Mouse (Mus musculus) stomach, postnatal 0 days (tissue): ENCODE data around the gene Negr1. TPM values are rescaled to one million over a fixed set of nuclear protein-coding genes. Genes with fewer than 3 reads are reported as not detected.

Source experiments
- ATAC-seq: fragments of 200-750 bp; cut with Nextera tagmentation; 2 replicates; pipeline ENCODE4 v1.8.0; 2017; ENCODE audit not compliant: low FRiP score, low TSS enrichment
- DNase-seq: peaks from one replicate; pipeline ENCODE4 v3.0.0-alpha.2; 2016; ENCODE audit warnings: low spot score
- H3K27ac ChIP-seq: fragments of 300-500 bp; sonication (generic); replicated peaks from 2 replicates; pipeline ENCODE4 v1.5.1; 2014; ENCODE audit warnings: mild to moderate bottlenecking, control low read depth
- H3K27me3 ChIP-seq: fragments of 300-500 bp; sonication (generic); 2 replicates; pipeline ENCODE4 v1.6.1; 2014; ENCODE audit warnings: low read length; ENCODE audit not compliant: control insufficient read depth, insufficient read depth
- H3K36me3 ChIP-seq: fragments of 300-500 bp; sonication (generic); 2 replicates; pipeline ENCODE4 v1.6.1; 2014; ENCODE audit warnings: low read length, mixed read lengths; ENCODE audit not compliant: control insufficient read depth, insufficient read depth
- H3K4me1 ChIP-seq: fragments of 300-500 bp; sonication (generic); replicated peaks from 2 replicates; pipeline ENCODE4 v1.6.1; 2014; ENCODE audit warnings: antibody characterized with exemption; ENCODE audit not compliant: control insufficient read depth, insufficient read depth
- H3K4me2 ChIP-seq: fragments of 300-500 bp; sonication (generic); replicated peaks from 2 replicates; pipeline ENCODE4 v1.6.1; 2014; ENCODE audit warnings: low read depth, mild to moderate bottlenecking, control low read depth, moderate library complexity
- H3K4me3 ChIP-seq: fragments of 300-500 bp; sonication (generic); 2 replicates; pipeline ENCODE4 v1.5.1; 2014; ENCODE audit warnings: low read depth, low read length, control low read depth
- H3K9ac ChIP-seq: fragments of 300-500 bp; sonication (generic); 2 replicates; pipeline ENCODE4 v1.6.1; 2014; ENCODE audit warnings: mild to moderate bottlenecking, low read length, control low read depth, mixed read lengths
- H3K9me3 ChIP-seq: fragments of 300-500 bp; sonication (generic); 2 replicates; pipeline ENCODE4 v1.6.1; 2016; ENCODE audit warnings: low read length; ENCODE audit not compliant: control insufficient read depth
- CTCF ChIP-seq: IDR thresholded peaks from 2 replicates; pipeline ENCODE4 v1.5.1; 2016; ENCODE audit warnings: antibody characterized with exemption, low read depth, mild to moderate bottlenecking, moderate library complexity
- EP300 ChIP-seq: optimal IDR thresholded peaks from 2 replicates; pipeline ENCODE3; 2016; ENCODE audit warnings: antibody characterized with exemption
- WGBS: fragments of 180-500 bp; shearing (Covaris S2); extraction: QIAGEN DNeasy Blood & Tissue Kit; methylation state at CpG from one replicate; pipeline ENCODE4 v1.1.7; 2014; 5-methylcytosine and 5-hydroxymethylcytosine counted together
- polyA plus RNA-seq: library from polyadenylated mRNA; unstranded; fragments of >200 nt; fragmentation: Nextera tagmentation; extraction: Ambion mirVana; gene quantifications from 2 replicates; pipeline ENCODE4 v1.2.1, GENCODE M21; 2015

Gene Negr1
- polyA plus RNA-seq, 1 experiment from 2014 or later, result 1.5 TPM

- H3K4me1 ChIP-seq, result no peaks in the 10 kb centered on the region
- H3K27me3 ChIP-seq, result no peaks in the 10 kb centered on the region
- no peak overlapping the region for H3K9ac ChIP-seq
- no peaks in the 10 kb centered on the region for H3K9me3 ChIP-seq
- WGBS, result 84% methylated on average over 4 of the region's 4 CpGs
- no peak overlapping the region for H3K27ac ChIP-seq
- ATAC-seq (no peak), DNase-seq (no peak)
- no peaks in the 10 kb centered on the region for H3K36me3 ChIP-seq
- H3K4me2 ChIP-seq, result no peak overlapping the region
- no peak overlapping the region for H3K4me3 ChIP-seq
- TF ChIP-seq EP300, result no peak
- no peak for TF ChIP-seq CTCF
Observed at GRCm38 (mm10) chr3:156590612-156591011, 29.0 kb downstream of the Negr1 start.

GRCm38 (mm10) chr3:156591125-156591524 is 29.5 kb downstream of the Negr1 start:
- TF ChIP-seq CTCF (no peak), EP300 (no peak)
- DNase-seq (no peak), ATAC-seq (no peak)
- Histone ChIP-seq H3K27ac (no peak overlapping the region), H3K27me3 (no peaks in the 10 kb centered on the region), H3K9me3 (no peaks in the 10 kb centered on the region), H3K4me3 (no peak overlapping the region), H3K36me3 (no peaks in the 10 kb centered on the region), H3K9ac (no peak overlapping the region), H3K4me1 (no peaks in the 10 kb centered on the region), H3K4me2 (no peak overlapping the region)
- WGBS, result 65% methylated on average over 2 of the region's 2 CpGs

- no peak for ATAC-seq
- TF ChIP-seq EP300 (no peak), CTCF (no peak)
- 48% methylated on average over 3 of the region's 3 CpGs for WGBS
Observed at GRCm38 (mm10) chr3:156606846-156607245, 45.3 kb downstream of the Negr1 start.

GRCm38 (mm10) chr3:156619921-156620320 is 58.3 kb downstream of the Negr1 start:
- 91% methylated on average over 2 of the region's 2 CpGs for WGBS
- no peak overlapping the region for H3K9ac ChIP-seq
- no peaks in the 10 kb centered on the region for H3K9me3 ChIP-seq
- no peak overlapping the region for H3K27ac ChIP-seq
- H3K4me3 ChIP-seq, result no peak overlapping the region
- no peak for ATAC-seq
- no peaks in the 10 kb centered on the region for H3K36me3 ChIP-seq
- no peak for DNase-seq
- no peaks in the 10 kb centered on the region for H3K27me3 ChIP-seq
- H3K4me1 ChIP-seq, result no peaks in the 10 kb centered on the region
- no peak overlapping the region for H3K4me2 ChIP-seq
- TF ChIP-seq CTCF, result no peak
- no peak for TF ChIP-seq EP300

More at GRCm38 (mm10) chr3:156606846-156607245, 45.3 kb downstream of the Negr1 start:
- no peak for DNase-seq
- no peaks in the 10 kb centered on the region for H3K9me3 ChIP-seq
- no peaks in the 10 kb centered on the region for H3K36me3 ChIP-seq
- no peaks in the 10 kb centered on the region for H3K27me3 ChIP-seq
- no peak overlapping the region for H3K4me2 ChIP-seq
- no peak overlapping the region for H3K9ac ChIP-seq
- no peak overlapping the region for H3K4me3 ChIP-seq
- H3K4me1 ChIP-seq, result no peaks in the 10 kb centered on the region
- no peak overlapping the region for H3K27ac ChIP-seq

GRCm38 (mm10) chr3:156628594-156628993 is 67.0 kb downstream of the Negr1 start:
- TF ChIP-seq EP300, result no peak
- TF ChIP-seq CTCF, result no peak
- Histone ChIP-seq H3K4me3 (no peak overlapping the region), H3K4me1 (no peaks in the 10 kb centered on the region), H3K27ac (no peak overlapping the region), H3K9me3 (no peaks in the 10 kb centered on the region), H3K9ac (no peak overlapping the region), H3K4me2 (no peak overlapping the region), H3K36me3 (no peaks in the 10 kb centered on the region), H3K27me3 (no peaks in the 10 kb centered on the region)
- ATAC-seq (no peak), DNase-seq (no peak)
- WGBS, result 65% methylated on average over 2 of the region's 2 CpGs

GRCm38 (mm10) chr3:156632942-156633341 is 71.3 kb downstream of the Negr1 start:
- Histone ChIP-seq H3K4me1 (no peaks in the 10 kb centered on the region), H3K4me3 (no peak overlapping the region), H3K4me2 (no peak overlapping the region), H3K9me3 (no peaks in the 10 kb centered on the region), H3K9ac (no peak overlapping the region), H3K36me3 (no peaks in the 10 kb centered on the region), H3K27ac (no peak overlapping the region), H3K27me3 (no peaks in the 10 kb centered on the region)
- WGBS, result 48% methylated on average over 3 of the region's 3 CpGs
- no peak for DNase-seq
- TF ChIP-seq EP300 (no peak), CTCF (no peak)
- no peak for ATAC-seq
